Mouse (Mus musculus): ENCODE data around the gene Vmn1r237. TPM values are rescaled to one million over a fixed set of nuclear protein-coding genes. Genes with fewer than 3 reads are reported as not detected.

Gene Vmn1r237
- not detected in 2 replicates for polyA plus RNA-seq (2014; fragmentation: Nextera tagmentation; extraction: Ambion mirVana)

- H3K4me1 ChIP-seq (ENCODE audit: control insufficient read depth, insufficient read depth, low read length): no peaks in the 10 kb centered on the region
- H3K4me2 ChIP-seq (ENCODE audit: low read length): no peak within 1 kb of the TSS
- no peak within 1 kb of the TSS for H3K27ac ChIP-seq (replicated peaks; ENCODE audit: low read depth, low read length)
- H3K27me3 ChIP-seq (ENCODE audit: control insufficient read depth, insufficient read depth, low read length): no peaks in the 10 kb centered on the region
- H3K9ac ChIP-seq (replicated peaks; ENCODE audit: low read length): no peak within 1 kb of the TSS
- no peak for DNase-seq
- no peak within 1 kb of the TSS for H3K4me3 ChIP-seq (replicated peaks; ENCODE audit: low read depth, low read length)
- peaks cover 4% of the 10 kb centered on the region for H3K9me3 ChIP-seq (ENCODE audit: control insufficient read depth, low read length)
- no peaks in the 10 kb centered on the region for H3K36me3 ChIP-seq (ENCODE audit: control insufficient read depth, insufficient read depth, low read length)
- ATAC-seq (ENCODE audit: low FRiP score, low TSS enrichment): no peak
These were observed at the start of gene Vmn1r237 for GRCm38 (mm10) chr17:21311565-21311964. Gene Vmn1r237, plus strand, starts transcription at chr17:21311865.

DNA sequence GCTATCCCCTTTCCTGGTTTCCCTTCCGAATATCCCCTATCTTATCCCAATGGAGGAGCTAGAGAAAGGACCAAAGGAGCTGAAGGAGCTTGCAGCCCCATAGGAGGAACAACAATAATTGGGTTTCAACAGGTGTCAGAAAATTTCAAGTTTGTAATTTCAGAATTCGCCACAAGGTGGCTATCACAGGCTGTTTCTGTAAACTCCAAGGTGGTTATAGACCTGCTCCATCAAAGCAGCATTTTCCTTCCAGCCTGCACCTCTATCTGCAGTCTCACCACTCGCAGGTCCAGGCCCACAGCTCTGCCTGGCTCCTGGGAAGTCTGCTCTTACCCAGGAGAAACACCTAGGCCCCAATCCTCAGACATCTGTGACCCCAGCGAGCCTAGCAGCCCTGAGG lies 39.6 kb upstream of the Vmn1r237 start:
- no peak overlapping the region for H3K4me3 ChIP-seq (replicated peaks; ENCODE audit: low read depth, low read length)
- no peak overlapping the region for H3K9ac ChIP-seq (replicated peaks; ENCODE audit: low read length)
- ATAC-seq (ENCODE audit: low FRiP score, low TSS enrichment) (no peak), DNase-seq (peak; percentile 76)
- H3K36me3 ChIP-seq (ENCODE audit: control insufficient read depth, insufficient read depth, low read length): no peaks in the 10 kb centered on the region
- no peaks in the 10 kb centered on the region for H3K9me3 ChIP-seq (ENCODE audit: control insufficient read depth, low read length)
- H3K27ac ChIP-seq (replicated peaks; ENCODE audit: low read depth, low read length): no peak overlapping the region
- H3K27me3 ChIP-seq (ENCODE audit: control insufficient read depth, insufficient read depth, low read length): no peaks in the 10 kb centered on the region
- 12% methylated on average over 4 of the region's 4 CpGs for WGBS
- no peak overlapping the region for H3K4me2 ChIP-seq (ENCODE audit: low read length)
- no peaks in the 10 kb centered on the region for H3K4me1 ChIP-seq (ENCODE audit: control insufficient read depth, insufficient read depth, low read length)

- ATAC-seq (ENCODE audit: low FRiP score, low TSS enrichment): no peak
- DNase-seq: no peak
- no peaks in the 10 kb centered on the region for H3K4me1 ChIP-seq (ENCODE audit: control insufficient read depth, insufficient read depth, low read length)
- no peaks in the 10 kb centered on the region; the same call in 1 of the 2 replicates for H3K9me3 ChIP-seq (ENCODE audit: control insufficient read depth, low read length)
- no peak within 1 kb of the TSS for H3K27ac ChIP-seq (replicated peaks; ENCODE audit: low read depth, low read length)
- no peaks in the 10 kb centered on the region for H3K27me3 ChIP-seq (ENCODE audit: control insufficient read depth, insufficient read depth, low read length)
- no peak within 1 kb of the TSS for H3K4me3 ChIP-seq (replicated peaks; ENCODE audit: low read depth, low read length)
- no peak within 1 kb of the TSS for H3K9ac ChIP-seq (replicated peaks; ENCODE audit: low read length)
- 79% methylated on average over 3 of the region's 3 CpGs for WGBS
- H3K4me2 ChIP-seq (ENCODE audit: low read length): no peak within 1 kb of the TSS
- H3K36me3 ChIP-seq (ENCODE audit: control insufficient read depth, insufficient read depth, low read length): no peaks in the 10 kb centered on the region
These were observed 29.0 kb upstream of the Vmn1r237 start, which contains the start of gene Vmn1r236 for GRCm38 (mm10) chr17:21282642-21283041. Gene Vmn1r236, plus strand, starts transcription at chr17:21282942.

- ATAC-seq (ENCODE audit: low FRiP score, low TSS enrichment) (no peak), DNase-seq (no peak)
- Histone ChIP-seq H3K4me3 (replicated peaks; ENCODE audit: low read depth, low read length) (no peak overlapping the region), H3K27me3 (ENCODE audit: control insufficient read depth, insufficient read depth, low read length) (no peaks in the 10 kb centered on the region), H3K4me2 (ENCODE audit: low read length) (no peak overlapping the region), H3K4me1 (ENCODE audit: control insufficient read depth, insufficient read depth, low read length) (no peaks in the 10 kb centered on the region), H3K27ac (replicated peaks; ENCODE audit: low read depth, low read length) (no peak overlapping the region), H3K9ac (replicated peaks; ENCODE audit: low read length) (no peak overlapping the region), H3K36me3 (ENCODE audit: control insufficient read depth, insufficient read depth, low read length) (no peaks in the 10 kb centered on the region), H3K9me3 (ENCODE audit: control insufficient read depth, low read length) (no peaks in the 10 kb centered on the region; the same call in 1 of the 2 replicates)
These were observed 27.3 kb upstream of the Vmn1r237 start for GRCm38 (mm10) chr17:21284395-21284794.

DNA sequence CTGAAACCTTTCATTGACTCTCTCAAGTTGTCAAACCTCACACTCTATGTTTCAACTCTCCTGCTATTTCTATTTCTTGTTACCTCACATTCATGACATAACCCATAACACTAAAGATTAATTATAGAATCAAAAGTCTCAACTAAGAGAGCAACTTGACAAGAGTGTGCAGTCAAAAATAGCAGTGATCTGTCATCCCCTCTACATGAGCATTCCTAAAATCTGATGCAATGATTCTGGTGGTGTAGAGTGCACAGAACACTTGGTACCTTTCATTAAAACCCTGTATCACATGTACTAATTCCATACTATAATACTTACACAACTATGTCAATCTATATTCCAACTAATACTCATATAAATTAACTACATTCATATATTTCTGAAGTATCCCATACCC lies 22.0 kb upstream of the Vmn1r237 start:
- Histone ChIP-seq H3K36me3 (ENCODE audit: control insufficient read depth, insufficient read depth, low read length) (no peaks in the 10 kb centered on the region), H3K4me2 (ENCODE audit: low read length) (no peak overlapping the region), H3K4me3 (replicated peaks; ENCODE audit: low read depth, low read length) (no peak overlapping the region), H3K27ac (replicated peaks; ENCODE audit: low read depth, low read length) (no peak overlapping the region), H3K9me3 (ENCODE audit: control insufficient read depth, low read length) (no peaks in the 10 kb centered on the region), H3K9ac (replicated peaks; ENCODE audit: low read length) (no peak overlapping the region), H3K4me1 (ENCODE audit: control insufficient read depth, insufficient read depth, low read length) (no peaks in the 10 kb centered on the region), H3K27me3 (ENCODE audit: control insufficient read depth, insufficient read depth, low read length) (no peaks in the 10 kb centered on the region)
- no peak for ATAC-seq (ENCODE audit: low FRiP score, low TSS enrichment)
- DNase-seq: no peak

Small RNA genes within 50 kb of the gene (microRNA-seq; reads per million reads assigned to microRNA genes)
- not detected for gene Gm26384

Other genes with a start within 250 kb of the Vmn1r237 start
- gene Vmn1r234, start 85.8 kb upstream of the Vmn1r237 start, polyA plus RNA-seq (2014; fragmentation: Nextera tagmentation; extraction: Ambion mirVana): not detected in 2 replicates
- gene Vmn1r235, start 55.5 kb upstream of the Vmn1r237 start, polyA plus RNA-seq (2014; fragmentation: Nextera tagmentation; extraction: Ambion mirVana): not detected in 2 replicates
- gene Vmn1r236, start 28.9 kb upstream of the Vmn1r237 start, polyA plus RNA-seq (2014; fragmentation: Nextera tagmentation; extraction: Ambion mirVana): not detected in 2 replicates
- 5.2 and 7.2 TPM in 2 replicates for gene Zfp677, start 71.9 kb downstream of the Vmn1r237 start, polyA plus RNA-seq (2014; fragmentation: Nextera tagmentation; extraction: Ambion mirVana)
- 4.3 and 5.4 TPM in 2 replicates for gene Zfp54, start 111.4 kb downstream of the Vmn1r237 start, polyA plus RNA-seq (2014; fragmentation: Nextera tagmentation; extraction: Ambion mirVana)
- gene Zfp51, start 138.5 kb downstream of the Vmn1r237 start, polyA plus RNA-seq (2014; fragmentation: Nextera tagmentation; extraction: Ambion mirVana): 13.9 and 17.5 TPM in 2 replicates
- 10.9 and 11.4 TPM in 2 replicates for gene Zfp53, start 177.1 kb downstream of the Vmn1r237 start, polyA plus RNA-seq (2014; fragmentation: Nextera tagmentation; extraction: Ambion mirVana)
- 1.5 TPM in 2 replicates for gene Zfp52, start 223.7 kb downstream of the Vmn1r237 start, polyA plus RNA-seq (2014; fragmentation: Nextera tagmentation; extraction: Ambion mirVana)